ENCODE assay signal across 32 mouse cellular contexts in genomic region chr4:107668514-107668913, GRCm38 (mm10). TPM values are rescaled to one million over a fixed set of nuclear protein-coding genes. Genes with fewer than 3 reads are reported as not detected.
"Had no signal": no experiment of that assay in that cellular context is flagged by ENCODE, and none has a peak within 500 bp of the region (broad histone marks: within the 10 kb centered on the region; RNA-seq: fewer than 3 reads in every experiment).

No protein-coding gene starts in this region.

- H3K27ac ChIP-seq: gastrocnemius, adult 2 months; heart, embryonic 13.5 days; heart, embryonic 15.5 days; hindbrain, embryonic 13.5 days; hindbrain, embryonic 15.5 days; hindbrain, postnatal 0 days; kidney, embryonic 15.5 days; kidney, postnatal 0 days; limb, embryonic 13.5 days; limb, embryonic 15.5 days; liver, embryonic 12.5 days had no signal

- H3K4me3 ChIP-seq: gastrocnemius, adult 2 months; heart, embryonic 13.5 days; heart, embryonic 15.5 days; hindbrain, embryonic 13.5 days; hindbrain, embryonic 15.5 days; kidney, embryonic 15.5 days; limb, embryonic 13.5 days; limb, embryonic 15.5 days; liver, embryonic 12.5 days had no signal

- H3K4me2 ChIP-seq: heart, embryonic 11.5 days; heart, embryonic 13.5 days; heart, embryonic 15.5 days; hindbrain, embryonic 13.5 days; hindbrain, embryonic 15.5 days; kidney, embryonic 15.5 days; limb, embryonic 13.5 days; limb, embryonic 15.5 days; liver, embryonic 12.5 days had no signal

- H3K4me1 ChIP-seq: heart, embryonic 13.5 days; liver, embryonic 12.5 days had no signal

- H3K36me3 ChIP-seq: heart, embryonic 13.5 days; heart, embryonic 15.5 days; hindbrain, embryonic 13.5 days; hindbrain, embryonic 15.5 days; kidney, embryonic 15.5 days; limb, embryonic 13.5 days; limb, embryonic 15.5 days; liver, embryonic 12.5 days had no signal

- H3K9me3 ChIP-seq: heart, embryonic 13.5 days; heart, embryonic 15.5 days; hindbrain, embryonic 13.5 days; hindbrain, embryonic 15.5 days; kidney, embryonic 15.5 days; limb, embryonic 13.5 days; limb, embryonic 15.5 days; liver, embryonic 12.5 days had no signal

- ATAC-seq: hindbrain, postnatal 0 days; inflammation-experienced regulatory T-cells, adult 6 months; intestine, embryonic 16.5 days; liver, embryonic 12.5 days had no signal

- DNase-seq: gastrocnemius, adult 2 months; gastrocnemius, postnatal 10 days; gastrocnemius, postnatal 25 days; heart, adult 18-20 months; heart, postnatal 14 days; heart, postnatal 36 days; kidney, adult 11 months; kidney, adult 2 months; kidney, adult 9 months; kidney, postnatal 14 days; kidney, postnatal 36 days; layer of hippocampus, adult 9-11 months; layer of hippocampus, postnatal 36 days; left cerebral cortex, postnatal 4 days had no signal

- H3K9ac ChIP-seq: heart, embryonic 13.5 days; heart, embryonic 15.5 days; hindbrain, embryonic 13.5 days; hindbrain, embryonic 15.5 days; kidney, embryonic 15.5 days; limb, embryonic 13.5 days; limb, embryonic 15.5 days; liver, embryonic 12.5 days had no signal

- H3K27me3 ChIP-seq: hindbrain, embryonic 13.5 days; hindbrain, embryonic 15.5 days had no signal

RNA-seq across cellular contexts. Expression of gene Dmrtb1, which starts 15.5 kb away (rescaled TPM):
- total RNA-seq: gastrocnemius, adult 2 months; gastrocnemius, postnatal 10 days; gastrocnemius, postnatal 25 days; gastrocnemius, postnatal 4 days; heart, adult 18-20 months; heart, postnatal 14 days; heart, postnatal 36 days; hematopoietic stem cell, adult 5-6 weeks; liver, adult 2 months had no signal
- polyA plus RNA-seq: heart, embryonic 11.5 days; heart, embryonic 15.5 days; heart, postnatal 0 days; inflammation-experienced regulatory T-cells, adult 6 months; intestine, embryonic 16.5 days; kidney, embryonic 15.5 days; kidney, postnatal 0 days; large intestine, adult 2 months; liver, adult 2 months; liver, embryonic 12.5 days had no signal
